Mouse (Mus musculus): ENCODE measurements at regions not wholly inside any gene's neighbourhood (a gene's known extent, or its start where the extent isn't known, plus 50 kb on each side); places are given as distances from the start of the nearest gene placed in this dataset.

DNA sequence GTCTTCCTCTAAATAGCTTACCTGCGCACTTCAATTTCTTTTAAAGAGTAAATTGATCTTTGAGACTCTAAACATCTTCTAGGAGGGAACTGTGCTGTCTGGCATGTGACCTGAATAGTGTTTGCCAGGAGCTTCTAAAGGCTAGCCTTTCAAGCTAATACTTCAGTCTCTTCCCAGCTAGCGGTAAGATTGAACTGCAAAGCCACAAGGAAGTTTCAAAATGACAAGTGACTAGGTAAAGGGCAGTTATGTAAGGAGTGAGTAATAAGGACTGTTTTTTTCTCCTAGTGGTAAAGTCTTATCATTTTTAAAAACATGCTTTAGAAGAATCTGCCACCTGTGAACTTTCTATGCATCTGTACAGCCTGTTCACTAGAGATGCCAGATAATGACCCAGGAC, 211.1 kb downstream of the Kcnrg start:
- peak; percentile 61 for DNase-seq (ENCODE audit: low read depth, low spot score)

DNA sequence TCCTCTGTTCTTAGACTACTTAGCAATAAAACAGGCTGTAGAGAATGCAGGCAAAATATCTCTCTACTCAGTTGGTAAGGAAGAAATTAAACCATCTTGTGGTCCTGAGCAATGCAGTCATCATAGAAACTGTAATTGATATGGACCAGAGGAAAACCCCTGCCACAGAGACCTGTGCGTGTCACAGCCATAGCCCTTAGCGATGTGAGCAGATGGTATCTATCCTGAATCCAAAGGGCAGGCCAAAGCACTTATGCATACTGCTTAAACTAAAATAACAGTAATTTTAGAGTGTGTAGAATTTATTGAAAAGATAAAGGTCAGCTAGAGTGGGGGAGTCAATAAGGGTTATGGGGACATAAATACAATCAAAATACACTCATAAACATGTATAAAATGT, 212.0 kb downstream of the Kcnrg start:
- peak; percentile 35 for DNase-seq (ENCODE audit: low read depth, low spot score)

DNA sequence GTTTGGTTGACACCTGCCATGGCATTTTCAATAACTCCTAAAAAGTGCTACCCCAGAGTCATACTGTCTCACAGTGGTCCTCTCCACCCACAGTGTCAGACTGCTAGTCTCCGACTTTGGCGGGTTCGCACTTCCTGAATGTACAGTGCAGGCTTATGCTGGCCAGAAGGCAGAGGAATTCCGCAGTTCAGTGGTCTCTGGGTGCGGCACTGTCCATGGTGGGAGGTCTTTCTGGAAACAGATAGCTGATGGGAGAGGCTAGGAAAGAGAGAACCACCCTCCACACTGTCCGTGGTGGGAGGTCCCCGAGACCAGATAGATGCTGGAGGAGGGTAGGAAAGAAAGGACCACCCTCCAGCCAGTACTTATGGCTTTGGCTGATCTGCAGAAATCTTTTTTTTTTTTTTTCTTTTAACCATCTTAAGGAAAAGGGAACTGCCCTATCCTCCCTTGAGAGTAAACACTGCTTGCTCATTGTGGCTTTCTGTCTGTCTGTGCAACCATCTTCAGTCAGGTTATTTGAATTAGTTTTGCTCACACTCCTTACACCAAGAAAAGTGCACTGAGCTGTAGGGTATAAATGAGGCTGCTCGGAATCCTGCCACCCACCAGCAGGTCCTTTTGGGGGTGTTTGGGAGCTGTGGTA, 227.2 kb downstream of the Kcnrg start:
- DNase-seq (ENCODE audit: low read depth, low spot score), result no peak

DNA sequence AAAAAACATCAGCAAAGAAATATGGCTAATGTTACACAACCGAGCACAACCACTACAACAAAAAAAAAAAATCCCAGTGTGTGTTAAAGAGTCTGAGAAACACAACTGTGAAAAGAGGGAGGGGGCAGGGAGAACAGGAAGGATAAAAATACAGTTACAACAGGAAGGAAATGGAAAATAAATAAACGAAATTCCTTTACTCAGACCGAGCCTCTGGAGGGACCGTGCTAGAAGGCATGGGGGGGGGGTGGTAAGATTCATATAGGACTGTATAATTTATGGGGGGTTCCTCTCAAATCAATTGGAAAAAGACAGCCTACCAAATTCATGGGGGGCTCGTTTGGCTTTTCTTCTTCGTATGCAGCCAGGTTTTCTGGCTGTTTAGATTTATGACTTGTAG, 228.5 kb downstream of the Kcnrg start:
- DNase-seq (ENCODE audit: low read depth, low spot score), result no peak

DNA sequence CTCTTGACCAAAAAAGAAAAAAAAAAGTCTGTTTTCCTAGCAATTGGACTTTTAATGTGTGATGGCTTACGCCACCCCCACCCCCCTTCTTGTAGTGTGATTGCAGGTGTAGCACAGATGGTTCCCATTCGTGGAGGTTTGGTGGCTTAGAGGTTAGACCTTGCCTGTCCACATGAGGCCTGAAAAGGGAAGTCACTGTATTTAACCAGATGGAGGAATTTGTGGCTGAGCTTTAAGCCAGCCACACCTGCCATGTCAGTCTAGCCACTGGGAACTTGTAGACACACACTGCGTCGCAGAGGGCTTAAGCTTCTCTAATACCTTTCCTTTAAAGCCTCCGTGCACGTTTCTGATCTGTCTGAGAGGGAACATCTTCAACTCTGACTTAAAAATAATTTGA, 229.0 kb downstream of the Kcnrg start:
- DNase-seq (ENCODE audit: low read depth, low spot score), result no peak

DNA sequence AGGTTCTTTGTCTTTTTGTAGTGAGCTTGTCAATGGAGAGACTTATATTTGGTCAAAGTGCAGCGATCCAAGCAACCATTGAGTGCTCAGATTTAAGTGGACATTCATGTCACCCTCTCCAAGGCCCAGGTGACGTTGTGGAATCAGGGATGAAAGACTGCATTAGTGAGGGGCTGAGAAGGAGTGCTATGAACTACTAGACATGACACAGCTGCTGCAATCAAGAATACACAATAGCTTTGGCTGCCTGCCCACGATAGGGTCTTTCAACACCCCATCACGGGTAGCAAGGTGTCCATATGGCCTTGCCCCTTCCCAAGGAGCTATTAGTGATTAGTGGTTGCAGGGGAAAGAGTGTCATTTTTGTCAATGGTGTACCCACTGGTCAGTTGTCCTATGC, 229.7 kb downstream of the Kcnrg start:
- DNase-seq (ENCODE audit: low read depth, low spot score), result no peak

DNA sequence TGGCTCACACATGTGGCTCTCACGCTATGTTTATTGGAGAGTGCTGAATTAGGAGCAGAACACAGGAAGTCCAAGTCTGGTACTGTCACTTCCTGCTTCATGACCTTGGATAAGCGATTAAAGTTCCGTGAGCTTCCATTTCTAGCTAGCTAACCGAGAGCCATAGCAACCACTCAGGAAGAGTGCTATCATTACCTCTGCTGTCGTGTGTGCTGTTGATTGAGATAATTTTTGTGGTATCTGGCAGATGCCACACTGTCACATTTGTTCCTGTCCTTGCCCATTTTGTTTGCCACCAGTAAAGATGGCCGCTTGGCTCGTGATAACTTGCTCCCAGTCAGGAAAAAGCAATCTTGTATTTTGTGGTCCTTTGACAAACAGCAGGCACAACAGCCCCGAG, 230.6 kb downstream of the Kcnrg start:
- DNase-seq (ENCODE audit: low read depth, low spot score), result no peak

DNA sequence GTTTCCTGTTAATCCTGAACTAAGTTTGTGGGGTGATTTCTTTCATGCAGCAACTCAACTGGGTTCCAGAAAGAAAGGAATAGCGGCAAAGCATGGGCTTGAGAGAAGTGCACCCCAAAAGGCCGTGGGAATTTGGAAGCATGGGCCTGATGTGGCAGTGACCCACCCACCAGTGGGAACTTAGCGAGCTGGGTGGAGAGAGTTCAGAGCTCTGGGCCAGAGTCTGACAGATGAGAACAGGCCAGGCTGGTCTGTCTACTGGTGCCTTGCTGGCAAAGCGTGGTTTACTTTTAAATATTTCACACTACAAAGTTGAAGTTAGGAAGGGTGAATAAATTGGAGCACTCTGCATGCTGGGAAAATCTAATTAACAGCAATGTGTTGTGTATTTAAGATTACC, 235.2 kb downstream of the Kcnrg start:
- no peak for DNase-seq (ENCODE audit: low read depth, low spot score)

DNA sequence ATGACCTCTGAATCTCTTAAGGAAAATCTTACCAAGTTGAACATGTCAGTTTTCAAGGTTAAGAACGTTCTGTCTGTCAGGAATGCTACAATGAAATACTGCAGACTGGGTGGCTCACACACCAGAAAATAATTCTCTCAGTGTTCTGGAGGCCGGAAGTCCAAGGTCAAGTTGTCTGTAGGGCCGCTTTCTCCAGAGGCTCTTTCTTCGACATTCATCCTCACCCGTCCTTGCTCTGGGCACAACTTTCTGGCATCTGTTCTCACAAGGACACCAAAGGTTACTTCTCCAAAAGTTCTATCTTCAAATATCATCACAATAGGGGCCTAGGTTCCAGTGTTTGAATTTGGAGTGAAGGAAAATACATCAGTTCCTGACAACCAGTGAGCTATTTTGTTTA, 239.2 kb downstream of the Kcnrg start:
- no peak for DNase-seq (ENCODE audit: low read depth, low spot score)

DNA sequence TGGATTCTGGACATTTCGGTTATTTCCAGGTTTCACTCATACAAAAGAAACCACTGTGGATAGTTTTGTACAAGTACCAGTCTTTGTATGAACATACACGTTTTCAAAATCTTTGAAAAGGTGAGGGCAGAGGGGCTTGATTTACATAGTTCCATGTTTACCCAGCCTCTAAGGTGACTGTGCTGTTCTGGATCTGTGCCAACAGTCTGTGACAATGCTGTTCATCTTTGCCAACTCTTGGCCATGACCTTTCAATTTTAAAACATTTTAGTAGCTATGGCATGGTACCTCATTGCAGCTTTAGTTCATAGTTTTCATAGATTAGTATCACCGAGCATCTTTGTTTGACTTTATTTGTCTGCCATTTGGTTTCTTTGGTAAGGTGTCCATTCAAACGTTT, 243.0 kb downstream of the Kcnrg start:
- DNase-seq (ENCODE audit: low read depth, low spot score), result no peak

DNA sequence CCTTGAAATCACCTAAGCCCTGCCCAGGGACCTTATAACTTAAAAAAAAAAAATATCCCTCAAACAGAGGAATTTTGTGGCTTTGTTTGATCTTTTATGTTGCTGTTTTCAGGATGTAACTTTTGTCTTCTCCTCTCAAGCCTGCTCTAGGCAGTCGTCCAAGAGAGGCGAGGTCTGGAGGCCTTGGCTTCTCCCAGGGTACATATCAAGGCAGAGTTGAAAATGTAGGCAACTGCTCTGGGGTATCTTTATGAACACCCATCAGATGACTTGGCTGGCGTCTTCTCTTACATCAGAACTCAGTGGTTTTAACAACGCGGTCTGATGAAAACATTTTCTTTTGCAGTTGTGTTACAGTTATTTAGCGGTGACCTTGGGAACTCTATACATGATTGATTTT, 250.4 kb downstream of the Kcnrg start:
- DNase-seq (ENCODE audit: low read depth, low spot score), result no peak

DNA sequence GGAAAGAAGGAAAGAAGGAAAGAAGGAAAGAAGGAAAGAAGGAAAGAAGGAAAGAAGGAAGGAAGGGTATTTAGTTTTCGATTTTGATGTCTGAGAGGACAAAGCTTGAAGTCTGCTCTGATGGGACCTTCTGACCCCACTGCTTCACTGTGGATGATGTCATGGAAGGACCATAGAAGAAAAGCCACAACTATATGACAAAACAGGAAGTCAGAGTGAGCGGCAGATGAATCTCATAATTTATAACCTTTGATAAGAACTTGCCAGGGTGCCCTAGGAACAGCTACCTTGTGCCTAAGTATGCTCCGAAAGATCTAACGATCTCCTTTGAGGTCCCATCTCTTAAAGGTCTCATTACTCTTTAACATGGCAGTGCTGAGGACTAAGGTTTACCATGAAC, 253.4 kb downstream of the Kcnrg start:
- DNase-seq (ENCODE audit: low read depth, low spot score), result peak; percentile 40

DNA sequence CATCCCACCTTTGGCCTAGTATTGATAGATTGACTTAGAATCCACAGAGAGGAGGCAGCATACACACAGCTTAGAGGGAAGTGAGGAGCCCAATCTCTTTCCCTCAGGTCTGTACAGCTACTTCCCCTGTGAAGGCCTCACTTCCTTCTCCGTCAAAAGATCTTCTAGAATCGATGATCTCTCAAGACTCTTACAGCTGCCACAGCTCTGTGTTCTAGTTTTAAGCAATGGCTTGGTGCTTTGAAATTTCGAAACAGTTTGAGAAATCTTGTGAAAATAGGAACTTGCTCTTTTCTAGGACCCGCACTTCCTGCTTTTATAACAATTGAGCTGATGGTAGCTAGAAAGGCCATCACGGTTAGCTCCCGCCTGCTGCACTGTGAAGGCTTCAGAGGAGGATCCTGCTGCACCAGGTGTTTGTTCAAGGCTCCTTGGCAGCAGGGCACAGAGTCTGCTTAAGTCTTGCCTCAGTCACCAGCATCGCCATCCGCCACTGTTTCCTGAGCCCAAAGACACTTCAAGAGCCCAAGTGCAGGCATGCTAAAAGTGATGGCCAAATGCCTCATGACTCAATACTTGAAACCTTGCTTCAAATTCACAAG, 254.2 kb downstream of the Kcnrg start:
- peak; percentile 22 for DNase-seq (ENCODE audit: low read depth, low spot score)

DNA sequence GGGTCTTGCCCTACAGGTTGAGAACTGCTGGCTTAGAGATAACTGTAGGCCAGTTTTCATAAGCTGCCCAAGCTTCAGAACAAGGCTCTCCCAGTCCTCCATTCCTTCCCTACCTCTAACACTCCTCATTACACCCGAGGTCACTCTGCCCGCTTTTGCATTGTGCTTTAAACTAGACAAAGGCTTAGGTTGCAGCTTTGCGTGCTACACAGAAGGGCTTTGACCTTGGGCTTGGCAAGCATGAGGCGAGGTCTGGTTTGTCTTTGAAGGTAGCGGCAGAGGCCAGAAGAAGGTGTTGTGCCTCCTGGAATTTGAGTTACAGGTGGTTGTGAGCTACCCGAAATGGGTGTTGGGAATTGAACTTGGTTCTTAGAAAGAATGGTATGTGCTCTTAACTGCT, 255.7 kb downstream of the Kcnrg start:
- DNase-seq (ENCODE audit: low read depth, low spot score), result no peak

DNA sequence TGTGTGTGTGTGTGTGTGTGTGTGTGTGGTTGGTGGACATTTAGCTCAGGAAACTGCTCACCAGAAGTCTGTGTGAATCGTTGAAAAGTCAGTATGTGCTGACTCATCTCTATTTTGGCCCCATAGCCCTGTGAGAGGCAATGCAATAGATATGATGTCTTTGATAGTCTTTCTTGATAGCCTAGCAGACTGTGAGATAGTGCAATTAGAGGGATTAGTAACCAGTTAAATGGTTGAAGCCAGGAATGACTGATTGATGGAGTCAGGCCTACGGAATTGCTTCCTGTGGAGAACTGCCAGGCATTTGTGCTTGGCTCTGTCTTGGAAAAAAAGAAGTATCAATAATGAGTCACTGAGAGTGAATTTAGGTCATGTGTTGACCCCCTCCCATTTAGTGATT, 256.2 kb downstream of the Kcnrg start:
- DNase-seq (ENCODE audit: low read depth, low spot score), result no peak

DNA sequence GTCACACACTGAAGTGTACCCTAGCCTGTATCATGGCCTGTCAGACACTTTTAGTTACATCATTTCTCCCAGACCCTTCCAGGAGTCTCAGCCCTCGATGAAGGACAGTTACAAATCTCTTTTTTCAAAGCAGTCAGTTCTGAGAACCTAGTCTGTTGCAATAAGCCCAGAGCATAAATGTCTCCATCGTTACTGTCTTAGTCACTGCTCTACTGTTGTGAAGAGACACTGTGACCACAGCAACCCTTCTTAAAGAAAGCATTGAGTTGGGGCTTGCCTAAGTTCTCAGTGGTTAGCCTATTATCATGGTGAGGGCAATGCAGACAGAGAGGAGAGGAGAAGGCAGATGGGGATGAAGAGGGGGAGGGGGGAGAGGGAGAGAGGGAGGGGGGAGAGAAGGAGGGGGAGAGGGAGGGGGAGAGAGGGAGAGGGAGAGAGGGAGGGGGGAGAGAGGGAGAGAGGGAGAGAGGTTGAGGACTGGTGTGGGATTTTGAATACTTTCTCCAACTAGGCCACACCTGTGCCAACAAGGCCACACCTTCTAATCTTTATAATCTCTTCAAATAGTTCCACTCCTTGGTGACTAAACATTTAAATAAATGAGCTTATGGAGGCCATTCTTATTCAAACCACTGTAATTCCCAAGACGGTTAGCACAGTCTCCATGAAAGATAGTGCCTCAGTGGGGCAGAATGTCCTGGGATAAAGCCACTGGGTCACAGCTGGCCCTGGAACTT, 259.4 kb downstream of the Kcnrg start:
- no peak for DNase-seq (ENCODE audit: low read depth, low spot score)

DNA sequence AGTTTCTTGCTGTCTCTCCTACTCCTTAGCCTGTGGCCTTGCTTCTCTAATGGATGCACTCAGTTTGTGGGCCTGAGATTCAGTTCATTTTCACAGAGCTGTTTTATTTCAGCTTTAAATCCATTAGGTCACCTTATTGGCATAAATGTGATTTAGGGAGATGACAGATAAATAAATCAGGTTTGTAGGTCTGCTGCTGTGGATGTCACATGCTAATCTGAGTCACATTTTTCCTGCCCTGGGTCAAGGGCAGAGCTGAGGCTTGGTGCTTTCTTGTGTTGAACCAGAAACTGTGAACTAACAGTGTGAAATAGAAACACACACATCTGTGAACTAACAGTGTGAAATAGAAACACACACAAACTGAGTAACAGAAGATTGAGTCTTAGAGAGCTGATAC, 266.9 kb downstream of the Kcnrg start:
- DNase-seq (ENCODE audit: low read depth, low spot score), result no peak

DNA sequence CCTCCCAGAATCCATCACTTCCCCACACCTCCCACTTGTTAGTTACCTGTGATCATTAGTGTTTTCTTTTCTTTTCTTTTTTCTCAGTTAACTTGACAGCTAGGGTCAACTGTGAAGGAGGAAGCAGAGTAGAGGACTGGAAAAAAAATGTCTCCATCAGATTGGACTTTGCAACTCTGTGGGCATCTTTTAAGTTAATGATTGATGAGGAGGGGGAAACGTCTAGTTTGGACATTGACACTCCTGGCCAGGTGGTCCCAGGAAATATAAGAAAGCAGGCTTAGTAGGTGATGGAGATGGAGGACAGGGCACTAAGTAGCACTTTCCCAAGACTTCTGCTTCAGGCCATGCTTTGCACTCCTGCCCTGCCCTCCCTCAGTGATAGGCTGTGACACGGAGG, 272.2 kb downstream of the Kcnrg start:
- no peak for DNase-seq (ENCODE audit: low read depth, low spot score)

DNA sequence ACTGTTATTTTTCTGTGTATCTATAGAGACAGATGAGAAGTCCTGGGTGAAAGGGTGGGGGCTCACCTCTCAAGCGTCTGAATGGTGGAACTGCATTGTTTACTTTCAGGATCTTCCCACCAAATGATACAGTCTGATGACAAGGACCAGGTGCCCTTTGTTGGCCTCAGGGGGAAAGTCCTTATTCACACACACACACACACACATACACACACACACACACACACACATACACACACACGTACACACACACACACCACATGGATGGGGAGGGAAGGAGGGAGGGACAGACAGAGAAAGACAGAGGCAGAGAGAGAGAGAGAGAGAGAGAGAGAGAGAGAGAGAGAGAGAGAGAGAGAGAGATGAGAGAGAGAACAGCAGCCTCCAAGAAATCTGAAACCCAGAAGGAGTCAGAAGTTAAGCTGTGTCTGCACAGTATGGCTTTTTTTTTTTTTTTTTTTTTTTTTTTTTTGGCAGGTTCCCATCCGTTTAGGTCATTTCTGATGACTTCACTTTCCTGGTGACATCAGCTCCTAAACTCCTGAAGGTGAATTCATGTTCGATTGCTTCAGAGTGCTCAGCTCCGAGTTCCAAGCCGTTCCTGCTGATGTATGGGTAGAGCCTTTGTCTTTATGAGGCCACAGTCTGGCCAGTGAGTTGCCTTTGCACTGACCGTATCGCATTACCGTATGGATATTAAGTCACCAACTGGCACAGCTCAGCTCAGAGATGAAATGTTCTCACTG, 273.4 kb downstream of the Kcnrg start:
- no peak for DNase-seq (ENCODE audit: low read depth, low spot score)

DNA sequence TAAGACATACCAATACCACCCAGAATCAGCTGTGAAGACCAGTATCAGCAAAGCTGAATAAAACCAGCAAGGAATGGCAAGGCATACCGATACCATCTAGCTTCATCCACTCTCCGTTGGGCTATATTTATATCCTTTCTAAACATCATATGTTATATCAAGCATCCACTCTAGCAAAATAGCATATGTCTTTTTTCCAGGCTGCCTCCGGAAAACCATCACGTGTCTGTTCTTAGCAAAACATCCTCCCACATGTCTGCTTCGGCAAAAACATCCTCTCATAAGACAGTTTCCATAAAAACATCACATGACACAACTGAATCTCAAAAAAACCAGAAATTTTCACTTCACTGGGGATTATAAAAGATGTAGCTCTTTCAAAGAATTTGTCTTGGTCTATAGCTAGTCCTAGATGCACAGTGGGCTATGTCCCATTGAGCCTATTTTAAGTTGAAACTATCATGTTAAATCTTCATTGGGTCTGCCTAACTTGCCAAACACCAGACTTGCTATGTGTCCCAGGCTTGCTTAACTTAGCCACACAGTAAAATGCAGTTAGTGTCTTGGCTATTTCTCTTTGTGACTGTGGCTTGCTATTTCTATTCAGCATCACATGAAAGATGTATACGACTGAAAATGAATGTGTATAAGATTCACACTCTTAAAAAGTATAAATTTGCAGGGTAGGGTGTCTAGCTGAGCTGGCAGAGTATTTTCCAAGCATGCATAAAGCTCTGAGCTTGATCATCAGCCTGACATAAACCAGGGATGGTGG, 278.2 kb downstream of the Kcnrg start:
- peak; percentile 37 for DNase-seq (ENCODE audit: low read depth, low spot score)

DNA sequence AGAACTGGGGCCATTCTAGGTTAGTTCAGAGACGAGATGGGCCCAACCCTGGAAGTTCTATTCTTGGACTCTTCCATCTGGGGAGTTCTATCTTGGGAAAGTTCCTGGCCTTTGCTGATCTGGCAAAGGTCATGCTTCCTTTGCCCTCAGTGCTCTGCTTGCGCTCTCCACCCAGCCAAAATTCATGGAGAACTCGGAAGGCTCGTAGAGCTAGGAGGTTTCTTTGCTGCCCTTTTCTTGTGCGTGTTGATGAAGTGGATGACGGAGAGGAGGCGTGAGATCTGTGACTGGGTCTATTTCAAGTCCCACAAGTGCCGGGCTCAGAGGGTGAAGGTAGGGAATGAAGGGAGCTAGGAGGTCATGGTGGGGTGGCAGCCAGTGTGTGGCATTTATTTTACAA, 282.4 kb downstream of the Kcnrg start:
- DNase-seq (ENCODE audit: low read depth, low spot score), result no peak

DNA sequence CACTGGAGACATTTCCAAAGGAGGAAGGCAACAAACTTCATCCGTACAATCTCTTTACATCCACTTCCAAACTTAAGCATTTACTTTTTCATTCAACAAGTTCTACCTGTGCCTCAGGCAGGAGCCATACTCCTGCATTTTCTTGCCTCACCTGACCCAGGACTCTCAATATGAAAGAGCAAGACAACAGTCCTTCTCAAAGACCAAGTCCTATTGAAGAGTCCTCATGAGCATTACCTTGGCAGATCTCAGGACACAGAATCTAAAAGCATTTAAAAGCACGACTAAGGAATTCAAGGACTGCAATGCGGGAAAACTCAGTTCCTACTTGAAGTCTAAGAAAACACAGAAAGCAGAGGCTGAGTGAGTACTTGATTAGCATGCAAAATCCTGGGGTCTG, 286.5 kb downstream of the Kcnrg start:
- no peak for DNase-seq (ENCODE audit: low read depth, low spot score)
